Mouse (Mus musculus) bone marrow macrophage, adult 2 months (primary cell): ENCODE data around the gene Glis3. TPM values are rescaled to one million over a fixed set of nuclear protein-coding genes. Genes with fewer than 3 reads are reported as not detected.
A peak's percentile ranks its signal among the peaks of the same experiment; 100 is the strongest.

Experiments
- H3K27ac ChIP-seq: 2 replicates; pipeline ENCODE4 v1.5.1; 2012; ENCODE audit warnings: low read depth, low read length; ENCODE audit not compliant: insufficient read depth
- H3K4me1 ChIP-seq: 2 replicates; pipeline ENCODE4 v1.6.1; 2012; ENCODE audit warnings: low read length; ENCODE audit not compliant: control insufficient read depth, insufficient read depth
- H3K4me3 ChIP-seq: 2 replicates; pipeline ENCODE4 v1.5.1; 2012; ENCODE audit warnings: mild to moderate bottlenecking, low read length, moderate library complexity; ENCODE audit not compliant: insufficient read depth
- CTCF ChIP-seq: IDR thresholded peaks from 2 replicates; pipeline ENCODE4 v1.5.1; 2012; ENCODE audit warnings: low read depth, mild to moderate bottlenecking, low read length, moderate library complexity
- POLR2A ChIP-seq: IDR thresholded peaks from 2 replicates; pipeline ENCODE4 v1.6.1; 2012; ENCODE audit warnings: mild to moderate bottlenecking, low read depth, low read length, borderline replicate concordance
- polyA plus RNA-seq: library from polyadenylated mRNA; stranded (reverse); fragments of >200 nt; gene quantifications from 2 replicates; pipeline ENCODE4 v1.2.4, GENCODE M21; 2012; ENCODE audit not compliant: missing spikeins, insufficient read depth, insufficient read length

Glis3 gene
- 3.2 and 3.4 TPM in 2 replicates for polyA plus RNA-seq

DNA sequence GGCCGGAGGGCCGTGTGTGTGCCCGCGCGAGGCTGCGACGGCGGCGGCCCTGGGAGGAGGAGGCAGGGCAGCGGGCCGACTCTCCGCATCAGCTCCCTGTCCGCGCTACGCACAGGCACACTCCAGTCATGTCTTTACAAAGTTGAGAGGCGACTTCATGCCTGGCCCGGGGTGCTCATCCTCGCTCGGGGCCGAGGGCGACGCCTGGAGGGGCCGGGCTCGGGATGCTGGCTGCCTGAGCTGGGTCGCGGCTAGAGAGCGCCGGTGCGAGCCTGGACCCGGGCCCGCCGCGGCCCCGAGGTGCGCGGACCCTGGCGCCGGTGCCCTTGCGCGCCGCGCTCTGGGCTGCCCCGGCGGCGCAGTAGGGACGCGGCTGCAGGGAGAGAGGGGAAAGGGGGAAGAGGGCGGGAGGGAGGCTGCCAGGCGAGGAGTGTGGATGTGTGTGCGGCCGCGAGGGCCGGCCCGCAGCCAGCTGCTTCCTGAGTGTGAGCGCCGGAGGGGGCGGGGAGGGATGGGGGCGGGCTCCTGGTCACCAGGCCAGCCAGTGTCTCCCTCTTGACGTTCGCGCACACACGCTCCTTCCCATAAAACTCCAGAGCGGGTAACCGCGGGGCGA lies at the start of gene Glis3:
TSS of gene Glis3 (minus strand) at position 302 of the 616 bp plus-strand sequence.
- no peak within 1 kb of the TSS for H3K27ac ChIP-seq
- peaks cover 22% of the 10 kb centered on the region for H3K4me1 ChIP-seq
- H3K4me3 ChIP-seq = peak within 1 kb of the TSS; percentile 59
- TF ChIP-seq POLR2A = no peak

DNA sequence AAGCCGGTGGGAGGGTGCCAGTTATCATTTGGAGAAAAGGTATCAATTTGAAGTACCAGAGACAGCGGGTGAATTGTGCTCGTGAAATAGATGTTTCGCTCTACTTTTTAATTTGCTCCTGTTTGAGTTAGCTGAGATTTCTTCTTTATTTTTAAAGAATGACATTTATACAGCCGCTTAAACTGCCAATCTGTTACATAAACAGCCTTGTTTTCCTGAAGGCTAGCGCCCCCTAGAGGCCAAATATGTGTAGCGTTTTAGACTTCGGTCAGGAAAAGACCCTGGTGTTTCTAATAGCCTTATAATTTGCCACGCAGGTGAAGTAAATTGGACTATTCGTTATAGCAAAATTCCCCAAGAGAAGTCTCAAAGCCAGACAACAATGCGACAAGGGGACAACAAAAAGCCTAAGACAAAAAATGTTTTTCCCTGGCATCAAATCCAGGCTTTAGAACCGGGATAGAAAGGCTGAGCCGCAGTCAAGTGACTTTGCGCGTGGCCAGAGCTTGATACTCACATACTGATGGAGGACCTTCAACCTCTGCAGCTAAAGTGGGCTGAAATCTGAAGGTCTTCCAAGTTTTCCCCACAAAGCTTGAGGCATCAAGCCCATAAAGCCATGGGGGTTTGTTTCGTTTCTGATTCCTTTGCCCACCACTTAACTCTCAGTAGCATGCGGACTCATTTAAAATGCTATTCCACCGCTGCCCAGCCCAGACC lies 46.4 kb upstream of the Glis3 start:
- TF ChIP-seq POLR2A (no peak), CTCF (no peak)
- Histone ChIP-seq H3K4me3 (no peak overlapping the region), H3K27ac (no peak overlapping the region), H3K4me1 (no peaks in the 10 kb centered on the region)

DNA sequence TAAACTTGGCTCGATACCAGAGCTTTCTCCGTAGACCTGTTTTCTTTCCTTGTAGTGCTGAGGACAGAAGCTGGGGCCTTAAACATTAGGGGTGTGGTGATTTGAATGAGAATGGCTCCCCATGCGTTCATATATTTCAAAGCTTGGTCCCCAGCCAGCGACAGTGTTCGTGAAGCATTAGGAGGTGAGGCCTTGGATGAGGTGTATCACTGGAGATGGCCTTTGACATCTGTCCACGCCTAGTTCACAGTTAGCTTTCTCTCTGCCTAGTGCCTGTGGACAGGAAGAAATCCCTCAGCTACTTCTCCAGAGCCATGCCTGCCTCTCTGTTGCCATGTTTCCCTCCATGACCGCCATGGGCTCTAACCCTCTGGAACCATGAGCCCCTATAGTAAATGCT lies 44.8 kb upstream of the Glis3 start:
- H3K27ac ChIP-seq = no peak overlapping the region
- no peak overlapping the region for H3K4me3 ChIP-seq
- TF ChIP-seq CTCF = no peak
- no peak for TF ChIP-seq POLR2A
- H3K4me1 ChIP-seq = no peaks in the 10 kb centered on the region

DNA sequence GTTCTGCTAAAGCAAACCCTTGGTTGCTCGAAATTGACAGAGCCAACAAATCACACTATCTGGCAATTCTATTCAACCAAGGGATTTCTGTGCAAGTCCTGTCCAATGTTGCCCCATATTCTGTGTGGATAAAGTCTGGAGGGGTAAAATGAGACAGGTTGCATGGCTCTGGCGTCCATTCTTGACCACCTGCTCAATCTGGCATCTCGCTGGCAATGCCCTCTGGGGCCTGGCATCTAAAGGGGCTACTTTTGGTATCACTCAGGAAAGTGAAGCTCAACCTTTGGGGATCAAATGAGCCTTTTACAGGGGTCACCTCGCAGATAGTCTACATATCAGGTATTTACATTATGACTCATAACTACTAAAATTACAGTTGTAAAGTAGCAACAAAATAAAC lies 42.7 kb upstream of the Glis3 start:
- no peak for TF ChIP-seq POLR2A
- Histone ChIP-seq H3K4me1 (no peaks in the 10 kb centered on the region), H3K4me3 (no peak overlapping the region), H3K27ac (no peak overlapping the region)

DNA sequence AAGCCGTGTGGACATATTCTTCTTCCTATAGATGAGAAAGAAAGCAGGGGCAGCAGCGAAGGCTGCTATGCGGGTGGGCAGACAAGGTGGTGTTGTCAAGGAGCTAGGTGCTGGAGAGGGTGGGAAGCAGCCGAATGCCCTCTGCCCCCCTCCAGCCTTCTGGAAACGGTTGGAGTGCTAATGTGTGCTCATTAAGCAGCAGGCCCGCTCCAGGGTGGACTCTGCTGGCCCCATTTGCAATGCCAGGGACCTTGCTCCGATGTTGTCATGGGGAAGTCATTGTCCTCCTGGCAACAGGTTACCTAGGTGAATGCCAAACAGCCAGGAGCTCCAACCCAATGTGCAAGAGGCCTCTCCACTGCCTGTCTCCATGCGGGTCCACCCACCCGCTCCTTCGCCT lies 42.0 kb upstream of the Glis3 start:
- no peak overlapping the region for H3K4me3 ChIP-seq
- TF ChIP-seq CTCF = no peak
- TF ChIP-seq POLR2A = no peak
- H3K4me1 ChIP-seq = no peaks in the 10 kb centered on the region
- H3K27ac ChIP-seq = no peak overlapping the region

DNA sequence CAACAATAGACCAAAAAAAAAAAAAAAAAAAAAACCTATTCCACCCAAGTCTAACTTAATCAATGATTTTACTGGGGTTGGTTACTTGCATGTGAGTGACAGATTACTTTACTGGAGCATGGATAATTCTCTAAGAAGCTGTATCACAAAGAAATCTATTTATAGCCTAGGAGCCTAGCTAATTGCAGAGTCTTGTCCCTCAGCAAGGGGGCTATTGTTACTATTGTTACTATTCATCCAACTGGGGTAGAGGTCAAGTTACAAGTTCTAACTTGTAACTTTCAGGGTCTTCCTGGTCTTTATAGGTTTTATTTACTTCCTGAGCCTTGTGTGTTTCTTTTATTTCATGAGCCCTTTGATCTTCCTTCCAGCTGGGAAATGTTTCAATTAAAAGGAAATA lies 40.1 kb upstream of the Glis3 start:
- Histone ChIP-seq H3K4me1 (no peaks in the 10 kb centered on the region), H3K27ac (no peak overlapping the region), H3K4me3 (no peak overlapping the region)
- TF ChIP-seq POLR2A (no peak), CTCF (no peak)

DNA sequence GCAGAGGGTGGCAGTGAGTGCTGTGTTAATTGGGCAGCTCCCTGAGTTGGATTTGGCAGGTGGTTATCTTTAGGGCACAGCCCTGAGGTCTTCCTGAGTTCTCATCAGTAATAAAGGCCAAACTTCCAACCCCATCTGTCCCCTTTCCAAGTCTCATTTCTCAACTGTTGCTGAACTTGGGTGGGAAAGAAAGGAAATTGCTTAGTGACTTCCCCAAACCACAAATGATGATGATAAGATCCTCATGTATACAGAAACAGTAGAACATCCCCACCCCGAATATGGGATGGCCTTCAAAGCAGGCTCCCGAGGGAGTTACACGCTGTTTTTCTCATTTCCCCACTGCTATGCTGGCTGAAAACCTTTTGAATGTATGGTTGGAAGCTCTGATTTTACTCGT lies 34.8 kb upstream of the Glis3 start:
- TF ChIP-seq CTCF = no peak
- no peak for TF ChIP-seq POLR2A
- Histone ChIP-seq H3K4me1 (no peaks in the 10 kb centered on the region), H3K27ac (no peak overlapping the region), H3K4me3 (no peak overlapping the region)

DNA sequence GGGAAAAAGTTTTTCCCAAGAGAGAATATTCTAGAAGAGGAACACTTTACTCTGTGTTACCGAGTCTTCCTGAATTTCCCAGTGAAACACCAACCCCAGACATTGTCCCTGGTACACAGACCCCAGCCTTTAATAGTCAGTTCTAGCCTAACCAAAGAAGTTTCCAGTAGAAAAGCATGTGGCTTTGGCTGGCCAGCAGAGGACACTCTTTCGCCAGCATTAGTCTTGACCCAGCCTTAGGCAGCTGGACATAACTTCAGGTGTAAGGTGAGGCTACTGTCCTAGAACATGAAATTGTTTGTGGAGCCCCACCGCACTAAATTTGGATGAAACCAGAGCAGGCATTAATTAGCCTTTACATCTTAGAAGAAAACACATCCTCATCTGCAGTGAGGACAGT lies 17.8 kb upstream of the Glis3 start:
- Histone ChIP-seq H3K4me3 (no peak overlapping the region), H3K27ac (no peak overlapping the region), H3K4me1 (no peaks in the 10 kb centered on the region)
- TF ChIP-seq CTCF (no peak), POLR2A (no peak)

DNA sequence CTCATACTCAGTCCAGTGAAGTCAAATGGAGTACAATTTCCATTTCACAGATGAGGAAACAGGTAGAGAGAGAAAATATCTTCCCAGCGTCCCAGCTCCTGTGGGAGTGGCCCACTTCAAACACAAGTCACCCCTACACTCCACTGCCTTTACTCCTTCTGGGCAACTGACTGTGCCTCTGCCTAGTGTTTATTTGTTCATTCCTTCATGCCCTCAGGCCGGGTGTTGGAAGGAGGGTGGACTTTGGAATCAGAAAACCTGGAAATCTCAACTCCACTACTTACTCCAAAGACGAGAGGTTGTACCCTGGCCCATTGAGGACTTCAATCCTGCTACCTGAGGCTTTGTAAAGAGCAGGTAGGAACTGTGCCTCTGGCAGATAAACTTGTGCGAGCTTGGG lies 6.5 kb upstream of the Glis3 start:
- Histone ChIP-seq H3K4me3 (no peak overlapping the region), H3K4me1 (peaks cover 3% of the 10 kb centered on the region; the same call in 1 of the 2 replicates), H3K27ac (no peak overlapping the region)
- TF ChIP-seq CTCF = no peak
- no peak for TF ChIP-seq POLR2A

DNA sequence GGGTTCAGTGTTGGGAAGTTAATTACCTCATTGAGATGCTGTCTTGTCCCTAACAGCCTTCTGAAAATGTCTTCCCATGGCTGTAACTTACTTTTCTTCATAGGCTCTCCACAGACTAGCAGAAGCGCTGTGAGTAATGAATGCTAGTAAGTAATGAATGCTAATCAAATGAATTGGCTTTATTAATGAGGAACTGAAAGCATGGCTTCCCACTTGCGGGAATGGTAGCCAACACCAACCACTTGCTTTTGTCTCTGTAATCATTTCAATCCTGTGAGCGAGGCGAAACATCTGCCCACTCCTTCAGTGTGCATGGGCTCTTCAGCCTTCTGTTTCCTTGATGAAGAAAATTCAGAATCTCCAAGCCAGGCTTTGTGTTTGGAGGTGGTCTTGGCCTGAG lies 5.6 kb upstream of the Glis3 start:
- Histone ChIP-seq H3K27ac (no peak overlapping the region), H3K4me3 (no peak overlapping the region), H3K4me1 (peaks cover 3% of the 10 kb centered on the region; the same call in 1 of the 2 replicates)
- TF ChIP-seq CTCF (no peak), POLR2A (no peak)

DNA sequence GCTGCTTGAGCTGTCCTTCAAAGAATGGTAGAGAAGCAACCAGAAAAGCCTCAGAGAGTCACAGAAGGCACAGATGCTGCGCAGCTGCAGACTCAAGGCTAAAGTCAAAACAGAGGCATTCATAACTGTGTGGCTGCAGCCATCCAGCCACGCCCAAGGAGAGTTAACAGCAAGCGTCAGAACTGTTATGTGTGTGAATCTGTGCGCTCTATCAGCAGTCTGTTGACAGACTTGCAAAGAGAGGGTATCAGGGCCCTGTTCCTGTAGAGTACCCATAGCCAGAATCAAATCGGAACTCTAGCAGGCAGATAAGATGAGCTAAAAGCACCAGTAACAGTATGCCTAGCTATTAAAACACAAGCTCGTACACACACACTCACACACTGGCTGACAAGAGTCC lies 4.5 kb upstream of the Glis3 start:
- TF ChIP-seq CTCF (no peak), POLR2A (no peak)
- Histone ChIP-seq H3K27ac (no peak overlapping the region), H3K4me3 (no peak overlapping the region), H3K4me1 (peaks cover 3% of the 10 kb centered on the region; the same call in 1 of the 2 replicates)
